Mouse (Mus musculus) stomach, embryonic 14.5 days (tissue): ENCODE measurements at regions not wholly inside any gene's neighbourhood (a gene's known extent, or its start where the extent isn't known, plus 50 kb on each side); places are given as distances from the start of the nearest gene placed in this dataset.

ENCODE experiments used
- ATAC-seq: fragments of 200-750 bp; cut with Nextera tagmentation; 2 replicates; pipeline ENCODE4 v1.8.0; 2017; ENCODE audit warnings: low read depth, moderate TSS enrichment; ENCODE audit not compliant: insufficient number of reproducible peaks, insufficient read depth, low FRiP score
- H3K27ac ChIP-seq: fragments of 300-500 bp; sonication (generic); 2 replicates; pipeline ENCODE4 v1.5.1; 2014; ENCODE audit warnings: mild to moderate bottlenecking, low read length, moderate library complexity, mixed read lengths
- H3K27me3 ChIP-seq: fragments of 300-500 bp; sonication (generic); 2 replicates; pipeline ENCODE4 v1.6.1; 2014; ENCODE audit warnings: low read length, control low read depth, mixed read lengths; ENCODE audit not compliant: control insufficient read depth, insufficient read depth
- H3K36me3 ChIP-seq: fragments of 300-500 bp; sonication (generic); 2 replicates; pipeline ENCODE4 v1.6.1; 2014; ENCODE audit warnings: mild to moderate bottlenecking, control low read depth, low read length, moderate library complexity, mixed read lengths; ENCODE audit not compliant: control insufficient read depth, insufficient read depth
- H3K4me1 ChIP-seq: fragments of 300-500 bp; sonication (generic); 2 replicates; pipeline ENCODE4 v1.6.1; 2014; ENCODE audit warnings: low read length, control low read depth, mixed read lengths; ENCODE audit not compliant: control insufficient read depth, insufficient read depth
- H3K4me2 ChIP-seq: fragments of 300-500 bp; sonication (generic); replicated peaks from 2 replicates; pipeline ENCODE4 v1.6.1; 2014; ENCODE audit warnings: low read depth, low read length, control low read depth
- H3K4me3 ChIP-seq: fragments of 300-500 bp; sonication (generic); 2 replicates; pipeline ENCODE4 v1.5.1; 2014; ENCODE audit warnings: low read depth, low read length, control low read depth
- H3K9ac ChIP-seq: fragments of 300-500 bp; sonication (generic); replicated peaks from 2 replicates; pipeline ENCODE4 v1.6.1; 2014; ENCODE audit warnings: low read depth, mild to moderate bottlenecking, control low read depth, low read length, moderate library complexity, mixed read lengths
- H3K9me3 ChIP-seq: fragments of 300-500 bp; sonication (generic); 2 replicates; pipeline ENCODE4 v1.6.1; 2016; ENCODE audit warnings: low read depth, low read length, control low read depth; ENCODE audit not compliant: control insufficient read depth
- WGBS: fragments of 180-500 bp; shearing (Covaris S2); extraction: QIAGEN DNeasy Blood & Tissue Kit; methylation state at CpG from one replicate; pipeline ENCODE4 v1.1.7; 2014; 5-methylcytosine and 5-hydroxymethylcytosine counted together

DNA sequence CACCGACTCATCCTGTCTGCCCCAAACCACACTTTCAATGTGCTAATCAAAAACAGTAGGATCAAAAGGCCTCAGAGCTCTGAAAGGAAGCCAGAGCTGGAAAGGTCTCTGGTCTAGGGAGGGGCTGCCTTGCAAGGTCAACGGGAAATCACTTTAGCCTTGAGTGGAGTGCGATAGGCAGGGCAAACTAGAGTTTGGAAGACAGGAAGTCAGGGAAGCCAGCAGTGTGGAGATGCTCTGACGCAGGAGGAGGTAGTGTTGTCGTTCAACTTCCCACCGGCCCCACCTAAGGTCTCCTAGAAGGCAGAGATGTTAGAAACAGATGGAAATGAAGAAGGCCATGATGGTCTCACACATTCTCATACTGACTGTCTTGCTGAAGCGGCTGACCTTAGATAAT, 52.0 kb upstream of the Trp53i11 start:
- no peaks in the 10 kb centered on the region for H3K36me3 ChIP-seq
- H3K4me2 ChIP-seq = no peak overlapping the region
- H3K9me3 ChIP-seq = no peaks in the 10 kb centered on the region
- ATAC-seq = no peak
- H3K27ac ChIP-seq = no peak overlapping the region
- no peak overlapping the region for H3K4me3 ChIP-seq
- no peak overlapping the region for H3K9ac ChIP-seq
- H3K27me3 ChIP-seq = no peaks in the 10 kb centered on the region
- 61% methylated on average over 7 of the region's 7 CpGs for WGBS
- H3K4me1 ChIP-seq = no peaks in the 10 kb centered on the region

DNA sequence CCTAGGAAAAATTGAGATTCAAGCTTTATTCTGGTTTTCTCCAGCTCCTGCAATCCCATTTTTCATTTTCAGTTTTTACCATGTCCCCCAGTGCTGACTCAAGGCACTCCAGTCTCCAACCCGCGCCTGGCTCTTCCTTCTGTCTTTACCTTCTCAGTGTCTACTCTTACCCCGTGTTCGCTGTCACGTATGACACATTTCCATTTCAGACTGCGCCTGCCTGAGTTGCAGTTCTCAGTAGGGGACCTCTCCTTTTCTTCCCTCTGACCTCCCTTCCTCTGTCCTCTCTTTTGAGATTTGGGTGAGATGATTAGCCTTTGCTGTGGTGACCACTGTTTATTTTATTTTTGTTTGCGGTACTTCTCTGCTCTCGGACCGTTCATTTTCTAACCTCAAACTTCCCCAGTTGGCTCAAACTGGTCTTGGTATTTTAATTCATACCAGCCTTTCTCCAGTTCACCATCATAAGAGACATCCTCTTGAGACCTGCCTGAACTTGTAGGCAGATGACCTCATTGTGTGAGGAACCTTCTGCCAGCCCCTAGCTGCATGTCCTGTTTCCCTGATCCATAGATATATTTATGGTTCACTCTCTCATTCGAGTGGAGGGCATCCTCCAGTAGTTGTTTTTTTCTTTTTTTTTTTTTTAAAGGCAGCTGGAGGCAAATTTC, 53.9 kb upstream of the Trp53i11 start:
- no peak overlapping the region for H3K9ac ChIP-seq
- no peak overlapping the region for H3K4me2 ChIP-seq
- ATAC-seq = no peak
- H3K4me3 ChIP-seq = no peak overlapping the region
- H3K4me1 ChIP-seq = no peaks in the 10 kb centered on the region
- WGBS = 72% methylated on average over 10 of the region's 10 CpGs
- no peaks in the 10 kb centered on the region for H3K36me3 ChIP-seq
- no peaks in the 10 kb centered on the region for H3K9me3 ChIP-seq
- H3K27me3 ChIP-seq = no peaks in the 10 kb centered on the region
- H3K27ac ChIP-seq = no peak overlapping the region

DNA sequence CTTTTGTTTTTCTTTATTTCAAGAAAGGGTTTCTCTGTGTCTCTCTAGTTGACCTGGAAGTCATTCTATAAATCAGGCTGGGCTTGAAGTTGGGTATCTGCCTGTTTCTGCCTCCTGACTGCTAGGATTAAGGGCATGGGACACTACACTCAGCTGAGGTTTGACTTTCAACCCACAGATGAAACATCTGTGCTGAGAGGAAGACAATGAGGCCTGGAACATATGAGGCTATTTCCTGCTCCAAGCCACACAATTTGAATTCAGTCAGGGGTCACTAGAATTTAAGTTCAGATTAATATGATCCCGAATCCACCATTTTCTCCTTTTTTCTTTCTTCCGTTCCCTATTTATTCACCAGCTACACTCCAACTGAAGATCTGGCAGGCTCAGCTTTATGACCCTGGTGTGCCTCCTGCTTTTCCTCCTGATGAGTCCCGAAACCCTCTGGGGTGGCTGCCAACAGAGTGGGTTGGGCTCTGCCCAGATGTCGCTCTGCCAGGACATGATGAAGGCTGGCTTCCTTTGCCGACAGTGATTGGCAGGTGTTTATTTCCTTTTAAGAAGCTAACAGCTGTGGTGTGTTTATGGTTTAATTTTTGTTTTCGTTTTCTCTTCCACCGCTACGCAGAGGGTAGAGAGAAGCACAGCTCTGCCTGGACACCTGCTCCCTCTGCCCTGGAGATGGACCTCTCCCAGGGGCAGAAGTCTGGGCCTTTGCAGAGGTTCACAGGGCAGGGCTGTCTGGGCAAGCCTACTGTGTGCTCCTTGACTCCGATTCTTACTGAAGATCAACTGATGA, 55.3 kb upstream of the Trp53i11 start:
- no peaks in the 10 kb centered on the region for H3K27me3 ChIP-seq
- no peak overlapping the region for H3K4me3 ChIP-seq
- no peak overlapping the region for H3K9ac ChIP-seq
- no peak for ATAC-seq
- no peaks in the 10 kb centered on the region for H3K9me3 ChIP-seq
- H3K4me1 ChIP-seq = 0 out of 2 replicates have a peak, but pooled peaks cover 1% of the 10 kb centered on the region
- 40% methylated on average over 9 of the region's 9 CpGs for WGBS
- no peak overlapping the region for H3K4me2 ChIP-seq
- H3K36me3 ChIP-seq = no peaks in the 10 kb centered on the region
- H3K27ac ChIP-seq = no peak overlapping the region

DNA sequence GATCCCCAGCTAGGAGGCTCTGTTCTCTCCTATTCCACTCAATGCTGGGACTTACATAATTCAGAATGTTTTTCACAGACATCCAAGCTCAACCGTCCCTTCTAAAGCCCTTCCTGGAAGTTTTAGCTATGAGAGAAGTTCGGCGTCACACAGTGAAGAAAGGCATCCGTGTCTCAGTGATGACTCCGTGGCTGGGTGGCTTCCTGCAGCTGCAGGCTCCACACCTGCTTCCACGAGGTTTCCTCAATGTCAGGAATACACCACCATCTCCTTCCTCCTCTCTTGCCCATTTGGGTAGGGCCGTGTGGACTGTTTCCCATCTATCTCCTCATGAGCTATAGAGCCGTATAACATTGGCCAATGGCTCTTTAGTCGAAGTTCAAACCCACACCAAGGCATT, 56.1 kb upstream of the Trp53i11 start:
- Histone ChIP-seq H3K4me1 (peaks cover 9% of the 10 kb centered on the region; the same call in 1 of the 2 replicates), H3K4me2 (no peak overlapping the region), H3K9me3 (no peaks in the 10 kb centered on the region), H3K27ac (no peak overlapping the region), H3K36me3 (no peaks in the 10 kb centered on the region), H3K4me3 (no peak overlapping the region), H3K27me3 (no peaks in the 10 kb centered on the region), H3K9ac (no peak overlapping the region)
- ATAC-seq = no peak
- 66% methylated on average over 9 of the region's 9 CpGs for WGBS

DNA sequence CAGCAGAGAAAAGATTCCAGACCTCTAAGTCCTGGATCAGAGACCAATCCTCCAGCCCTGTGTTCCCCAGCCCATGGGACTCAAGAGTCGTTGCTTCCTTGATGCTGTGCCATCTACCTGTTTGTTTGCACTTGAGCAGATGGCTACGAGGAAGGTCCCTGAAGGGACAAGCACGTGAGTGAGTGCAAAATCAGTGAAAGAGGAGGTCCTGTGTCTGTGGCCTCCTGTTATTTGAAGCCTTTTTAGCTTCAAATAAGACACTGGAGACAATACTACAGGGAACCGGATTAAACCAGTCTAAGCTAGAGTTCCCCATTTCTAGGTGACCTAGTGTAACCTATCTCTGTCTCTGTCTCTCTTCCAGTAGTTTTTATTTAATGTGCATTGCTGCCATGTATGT, 58.2 kb upstream of the Trp53i11 start:
- no peak for ATAC-seq
- Histone ChIP-seq H3K27me3 (no peaks in the 10 kb centered on the region), H3K4me3 (no peak overlapping the region), H3K36me3 (no peaks in the 10 kb centered on the region), H3K4me2 (no peak overlapping the region), H3K4me1 (peaks cover 9% of the 10 kb centered on the region; the same call in 1 of the 2 replicates), H3K27ac (no peak overlapping the region), H3K9me3 (no peaks in the 10 kb centered on the region), H3K9ac (no peak overlapping the region)
- WGBS = 61% methylated on average over 4 of the region's 4 CpGs

DNA sequence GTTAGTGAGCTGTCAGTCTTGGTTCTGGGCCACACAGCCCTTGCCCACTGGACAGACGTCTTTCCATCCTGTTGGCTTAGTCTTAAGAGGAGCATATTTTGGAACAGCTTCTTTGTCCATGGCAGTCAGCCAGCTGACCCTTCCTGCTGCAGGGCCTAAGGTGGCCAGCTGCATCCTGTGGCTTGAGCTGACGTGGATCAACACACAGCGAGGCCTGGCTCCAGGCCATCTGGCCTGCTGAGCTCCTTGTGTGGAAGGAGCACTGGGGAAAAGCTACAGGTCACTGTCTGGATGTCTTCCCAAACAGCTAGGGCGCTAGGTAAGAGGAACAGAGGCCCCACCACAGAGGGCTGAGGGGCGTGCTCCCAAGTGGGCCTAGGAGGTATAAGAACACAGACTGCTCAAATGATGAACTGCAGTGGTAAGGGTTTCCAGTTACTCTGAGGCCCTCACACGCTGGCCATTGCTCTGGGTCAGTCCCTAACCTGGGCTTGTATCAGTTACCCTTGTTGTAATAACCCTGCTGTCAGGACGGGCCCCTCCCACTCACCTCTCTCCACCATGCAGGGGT, 60.7 kb upstream of the Trp53i11 start:
- H3K4me2 ChIP-seq = no peak overlapping the region
- 34% methylated on average over 7 of the region's 7 CpGs for WGBS
- H3K9me3 ChIP-seq = no peaks in the 10 kb centered on the region
- no peak overlapping the region for H3K9ac ChIP-seq
- ATAC-seq = peak; percentile 35; the same call in 1 of the 2 replicates
- H3K27ac ChIP-seq = no peak overlapping the region; the same call in 1 of the 2 replicates
- H3K36me3 ChIP-seq = no peaks in the 10 kb centered on the region
- H3K4me3 ChIP-seq = no peak overlapping the region
- no peaks in the 10 kb centered on the region for H3K27me3 ChIP-seq
- peaks cover 9% of the 10 kb centered on the region; the same call in 1 of the 2 replicates for H3K4me1 ChIP-seq

DNA sequence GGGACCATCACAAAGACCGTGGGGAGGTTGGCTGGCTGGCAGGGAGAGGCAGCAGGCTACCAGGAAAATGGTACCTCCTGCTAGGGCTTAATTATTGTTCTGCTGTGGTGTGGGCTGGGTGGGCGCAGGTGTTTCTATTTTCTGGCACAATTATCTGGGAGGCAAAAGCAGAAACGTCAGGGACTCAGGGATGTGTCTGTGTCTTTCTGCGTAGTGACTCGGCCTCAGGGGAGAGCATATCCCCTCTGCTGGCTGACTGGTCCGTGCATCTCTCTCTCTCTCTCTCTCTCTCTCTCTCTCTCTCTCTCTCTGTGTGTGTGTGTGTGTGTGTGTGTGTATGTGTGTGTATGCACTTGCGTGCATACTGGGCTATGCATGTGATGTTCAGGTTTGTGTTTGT, 61.2 kb upstream of the Trp53i11 start:
- ATAC-seq = no peak
- Histone ChIP-seq H3K27me3 (no peaks in the 10 kb centered on the region), H3K4me1 (peaks cover 9% of the 10 kb centered on the region; the same call in 1 of the 2 replicates), H3K27ac (no peak overlapping the region; the same call in 1 of the 2 replicates), H3K4me3 (no peak overlapping the region), H3K9ac (no peak overlapping the region), H3K36me3 (no peaks in the 10 kb centered on the region), H3K4me2 (no peak overlapping the region), H3K9me3 (no peaks in the 10 kb centered on the region)
- 72% methylated on average over 7 of the region's 7 CpGs for WGBS

DNA sequence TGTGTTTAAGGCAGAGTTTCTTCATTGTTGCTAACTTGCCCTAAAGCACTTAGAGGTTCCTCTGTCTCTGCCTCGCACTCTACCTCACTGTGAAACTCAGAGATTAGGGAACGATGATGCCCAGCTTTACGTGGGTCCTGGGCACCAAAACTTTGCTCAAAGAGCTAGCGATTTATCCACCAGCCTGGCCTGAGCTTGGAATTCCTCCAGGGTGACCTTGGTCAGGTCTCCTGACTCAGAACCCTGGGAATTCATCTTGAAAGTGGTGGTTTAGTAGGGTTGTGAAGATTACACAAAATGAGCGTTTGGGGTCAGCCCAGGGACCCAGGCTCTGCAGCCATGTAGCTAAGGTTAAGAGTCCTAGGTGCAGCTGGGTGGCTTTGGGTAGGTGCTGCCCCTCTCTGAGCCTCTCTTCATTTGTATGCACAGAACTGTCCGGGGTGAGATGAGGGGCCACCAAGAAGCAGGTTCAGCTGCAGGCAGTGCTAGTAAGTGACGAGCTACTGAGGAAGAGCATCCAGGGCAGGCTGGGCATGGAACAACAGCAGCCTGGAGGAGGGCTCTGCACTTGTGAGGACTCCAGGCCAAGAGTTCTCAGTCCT, 62.4 kb upstream of the Trp53i11 start:
- Histone ChIP-seq H3K4me2 (no peak overlapping the region), H3K9ac (no peak overlapping the region), H3K4me1 (peaks cover 9% of the 10 kb centered on the region; the same call in 1 of the 2 replicates), H3K36me3 (no peaks in the 10 kb centered on the region), H3K27ac (no peak overlapping the region), H3K4me3 (no peak overlapping the region), H3K9me3 (no peaks in the 10 kb centered on the region), H3K27me3 (no peaks in the 10 kb centered on the region)
- WGBS = 87% methylated on average over 7 of the region's 7 CpGs
- no peak for ATAC-seq
